Mouse (Mus musculus): ENCODE results near the gene Fastkd5. TPM values are rescaled to one million over a fixed set of nuclear protein-coding genes. Genes with fewer than 3 reads are reported as not detected.
"Not testable (repeated sequence)": the region's sequence is repeated elsewhere in the genome, so short reads cannot be mapped to it uniquely, and the experiment has no call there.

The Fastkd5 gene
- polyA plus RNA-seq (2016; fragmentation: Nextera tagmentation; extraction: Ambion mirVana) = 21.7 and 22.4 TPM in 2 replicates

DNA sequence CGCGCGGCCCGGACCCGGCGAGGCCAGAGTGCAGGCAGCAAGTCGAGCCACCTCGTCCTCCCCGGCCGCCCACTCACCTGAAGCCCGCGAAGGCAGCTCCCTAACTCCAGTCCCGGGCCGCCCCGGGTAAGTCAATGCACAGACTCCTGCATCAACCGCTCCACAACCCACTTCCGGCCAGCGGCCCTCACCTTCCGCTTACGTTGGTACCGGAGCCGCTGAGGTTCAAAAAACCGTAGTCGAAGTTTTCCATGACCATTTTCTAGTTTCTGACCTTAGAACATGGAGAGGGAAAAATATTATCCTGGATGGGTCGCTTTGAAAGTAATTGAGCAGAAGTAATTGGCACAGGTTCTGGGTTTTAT is at the start of gene Fastkd5, which contains the start of gene Ubox5:
Gene Fastkd5 (minus strand): TSS at position 189 of the 365 bp plus-strand sequence.
Gene Ubox5 (minus strand): TSS at position 200 of the 365 bp plus-strand sequence.
- no peaks in the 10 kb centered on the region for H3K9me3 ChIP-seq (replicated peaks)
- peak within 1 kb of the TSS; percentile 92 for H3K27ac ChIP-seq (replicated peaks)
- WGBS = under 1% methylated on average over 25 of the region's 25 CpGs
- H3K36me3 ChIP-seq = peaks cover 37% of the 10 kb centered on the region
- H3K4me3 ChIP-seq = peak within 1 kb of the TSS; percentile 93
- H3K27me3 ChIP-seq (ENCODE audit: low read depth, poor library complexity, severe bottlenecking) = peaks cover 41% of the 10 kb centered on the region
- H3K4me1 ChIP-seq = peaks cover 46% of the 10 kb centered on the region
- peak; percentile 85 for DNase-seq (ENCODE audit: low spot score)

DNA sequence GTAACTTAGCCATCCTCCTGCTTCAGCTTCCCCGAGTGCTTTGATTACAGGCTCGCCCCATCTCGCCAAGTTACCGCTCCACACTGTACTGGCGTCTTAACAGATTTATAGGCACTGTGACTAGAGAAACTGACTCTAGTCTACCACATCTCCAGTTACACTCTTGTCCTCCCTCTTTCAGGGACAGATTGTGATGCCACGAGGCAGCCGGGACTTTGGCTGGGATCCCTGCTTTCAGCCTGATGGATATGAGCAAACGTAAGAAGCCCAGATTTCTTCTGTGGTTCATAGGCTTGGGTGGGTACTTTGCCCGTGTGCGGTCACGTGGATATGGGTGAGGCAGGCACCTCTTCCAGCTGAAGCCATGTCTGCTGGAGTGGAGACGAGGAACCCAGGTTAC is 49.3 kb upstream of the Fastkd5 start:
- Histone ChIP-seq H3K4me1 (no peaks in the 10 kb centered on the region), H3K27ac (replicated peaks) (no peak overlapping the region), H3K4me3 (no peak overlapping the region), H3K36me3 (peaks cover 100% of the 10 kb centered on the region), H3K27me3 (ENCODE audit: low read depth, poor library complexity, severe bottlenecking) (no peaks in the 10 kb centered on the region), H3K9me3 (replicated peaks) (no peaks in the 10 kb centered on the region)
- no peak for DNase-seq (ENCODE audit: low spot score)
- WGBS = 94% methylated on average over 12 of the region's 12 CpGs

DNA sequence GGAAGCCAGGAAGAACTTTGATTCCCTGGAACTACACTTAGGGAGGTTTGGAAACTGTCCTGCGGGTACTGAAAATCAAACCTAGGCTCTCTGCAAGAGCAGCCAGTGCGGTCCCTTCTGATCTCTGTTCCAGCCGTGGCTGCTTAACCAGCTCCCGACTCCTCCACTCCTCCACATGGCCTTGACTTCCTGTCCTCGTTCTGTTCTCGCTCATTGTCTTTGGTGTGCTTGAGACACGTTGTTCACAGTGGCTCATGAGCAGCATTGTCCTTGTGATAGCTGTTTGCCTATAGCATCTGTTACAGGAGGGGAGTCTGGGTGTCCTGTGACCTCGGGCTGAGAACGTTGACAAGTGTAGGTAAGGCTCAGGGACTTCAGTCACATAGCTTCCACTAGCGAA is 47.4 kb upstream of the Fastkd5 start:
- Histone ChIP-seq H3K9me3 (replicated peaks) (no peaks in the 10 kb centered on the region), H3K36me3 (peaks cover 98% of the 10 kb centered on the region), H3K4me3 (no peak overlapping the region), H3K4me1 (no peaks in the 10 kb centered on the region), H3K27me3 (ENCODE audit: low read depth, poor library complexity, severe bottlenecking) (no peaks in the 10 kb centered on the region), H3K27ac (replicated peaks) (no peak overlapping the region)
- 93% methylated on average over 10 of the region's 10 CpGs for WGBS
- no peak for DNase-seq (ENCODE audit: low spot score)

DNA sequence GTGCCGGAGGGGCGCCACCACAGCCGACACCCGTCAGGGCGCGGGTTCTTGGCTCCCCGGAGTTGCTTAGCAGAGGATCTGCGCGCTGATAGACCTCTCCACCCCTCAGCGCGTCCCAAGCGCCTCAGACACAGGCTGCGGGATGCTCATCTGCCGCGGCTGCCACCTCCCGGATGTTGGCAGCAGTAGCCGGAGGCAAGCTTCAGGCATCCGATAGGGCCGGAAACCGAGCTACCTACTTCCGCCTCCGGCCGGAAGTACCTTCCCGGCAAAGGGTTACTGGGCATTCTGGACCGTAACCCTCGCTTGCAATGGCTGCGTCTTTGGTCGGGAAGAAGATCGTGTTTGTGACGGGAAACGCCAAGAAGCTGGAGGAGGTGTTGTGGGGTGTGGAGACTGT is 37.7 kb upstream of the Fastkd5 start, which contains the start of gene Itpa:
Gene Itpa (plus strand): TSS at position 52 of the 400 bp plus-strand sequence.
- peaks cover 46% of the 10 kb centered on the region for H3K4me1 ChIP-seq
- H3K4me3 ChIP-seq = peak within 1 kb of the TSS; percentile 80
- H3K27ac ChIP-seq (replicated peaks) = peak within 1 kb of the TSS; percentile 87
- under 1% methylated on average over 31 of the region's 31 CpGs for WGBS
- H3K27me3 ChIP-seq (ENCODE audit: low read depth, poor library complexity, severe bottlenecking) = no peaks in the 10 kb centered on the region
- H3K36me3 ChIP-seq = peaks cover 27% of the 10 kb centered on the region
- no peaks in the 10 kb centered on the region for H3K9me3 ChIP-seq (replicated peaks)
- peak; percentile 92 for DNase-seq (ENCODE audit: low spot score)

DNA sequence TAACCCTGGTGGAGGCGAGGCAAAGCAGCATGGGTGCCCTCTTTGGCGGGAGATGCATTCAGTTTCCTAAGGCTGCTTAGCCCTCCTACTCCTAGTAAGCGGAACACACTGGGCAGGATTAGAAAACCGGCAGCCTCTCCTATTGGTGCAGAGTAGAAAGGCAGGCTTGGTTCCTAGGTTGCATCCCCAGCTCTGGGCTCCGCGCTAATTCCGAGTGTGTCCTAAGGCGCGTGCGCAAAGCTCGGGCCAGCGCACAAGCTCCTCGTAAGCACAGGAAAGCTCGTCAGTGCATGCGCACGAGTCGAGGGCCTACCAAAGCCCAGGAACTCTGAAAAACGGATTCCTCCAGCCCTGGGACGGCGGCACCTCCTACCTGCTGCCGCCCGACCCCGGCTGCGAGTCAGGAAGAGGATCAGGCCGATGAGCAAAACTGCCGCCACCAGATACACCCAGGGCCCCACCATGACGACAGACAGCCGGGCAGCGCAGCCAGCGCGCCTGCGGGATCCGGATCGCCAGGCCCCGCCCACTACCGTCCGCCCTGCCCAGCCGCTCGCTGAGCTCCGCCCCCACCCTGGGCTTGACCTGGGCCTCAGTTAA is 34.4 kb upstream of the Fastkd5 start, which contains the start of gene Ddrgk1:
Gene Ddrgk1 (minus strand): TSS at position 558 of the 600 bp plus-strand sequence.
- Histone ChIP-seq H3K27ac (replicated peaks) (peak within 1 kb of the TSS; percentile 98), H3K4me3 (peak within 1 kb of the TSS; percentile 71), H3K27me3 (ENCODE audit: low read depth, poor library complexity, severe bottlenecking) (no peaks in the 10 kb centered on the region), H3K4me1 (peaks cover 45% of the 10 kb centered on the region), H3K9me3 (replicated peaks) (no peaks in the 10 kb centered on the region), H3K36me3 (peaks cover 37% of the 10 kb centered on the region)
- WGBS = 0% methylated on average over 40 of the region's 40 CpGs
- peak; percentile 95 for DNase-seq (ENCODE audit: low spot score)

DNA sequence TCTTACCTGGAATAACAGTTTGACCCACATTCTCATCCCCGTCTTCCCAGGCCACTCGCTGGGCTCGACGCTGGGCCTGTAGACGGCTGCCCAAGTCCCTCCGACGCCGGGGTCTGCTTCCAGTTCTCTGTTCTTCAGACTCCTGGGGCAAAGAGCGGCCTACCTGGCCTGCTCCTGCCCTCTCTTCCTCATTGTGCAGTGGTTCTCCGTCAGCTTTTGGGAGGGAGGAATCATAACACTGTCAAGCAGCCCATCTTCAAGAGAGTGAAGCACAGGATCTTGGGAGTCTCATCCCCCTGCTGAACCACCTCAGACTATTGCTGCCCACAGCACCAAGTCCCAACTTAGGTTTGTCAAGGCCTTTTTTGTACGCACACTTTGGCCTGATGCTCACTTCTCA is 33.5 kb upstream of the Fastkd5 start:
- no peaks in the 10 kb centered on the region for H3K27me3 ChIP-seq (ENCODE audit: low read depth, poor library complexity, severe bottlenecking)
- 90% methylated on average over 11 of the region's 11 CpGs for WGBS
- DNase-seq (ENCODE audit: low spot score) = no peak

DNA sequence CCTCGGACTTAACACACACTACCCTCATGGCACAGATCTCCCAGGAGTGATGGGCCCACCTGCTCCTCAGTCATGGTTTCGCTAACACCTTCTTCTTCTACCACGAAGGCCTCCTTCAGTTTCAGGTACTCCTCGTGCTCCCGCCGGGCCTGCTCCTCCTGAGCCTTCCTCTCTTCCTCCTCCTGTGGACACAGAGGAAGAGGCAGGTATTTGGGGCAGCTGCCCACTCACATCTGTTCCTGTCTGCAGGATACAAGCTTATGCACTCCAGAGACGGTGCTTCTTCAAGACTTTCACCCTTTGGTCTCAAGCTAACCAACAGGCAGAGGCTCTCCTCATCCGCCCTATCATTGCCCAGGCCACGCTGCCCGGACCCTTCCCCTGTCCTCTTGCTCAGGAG is 28.7 kb upstream of the Fastkd5 start:
- Histone ChIP-seq H3K9me3 (replicated peaks) (no peaks in the 10 kb centered on the region), H3K27me3 (ENCODE audit: low read depth, poor library complexity, severe bottlenecking) (no peaks in the 10 kb centered on the region), H3K36me3 (peaks cover 93% of the 10 kb centered on the region), H3K27ac (replicated peaks) (no peak overlapping the region), H3K4me1 (peaks cover 15% of the 10 kb centered on the region), H3K4me3 (no peak overlapping the region)
- DNase-seq (ENCODE audit: low spot score) = no peak
- WGBS = 97% methylated on average over 10 of the region's 10 CpGs

More for the DNA sequence above, 33.5 kb upstream of the Fastkd5 start:
- Histone ChIP-seq H3K27ac (replicated peaks) (peak overlapping the region; percentile 98), H3K9me3 (replicated peaks) (no peaks in the 10 kb centered on the region), H3K4me3 (peak overlapping the region; percentile 71), H3K36me3 (peaks cover 45% of the 10 kb centered on the region), H3K4me1 (peaks cover 36% of the 10 kb centered on the region)

DNA sequence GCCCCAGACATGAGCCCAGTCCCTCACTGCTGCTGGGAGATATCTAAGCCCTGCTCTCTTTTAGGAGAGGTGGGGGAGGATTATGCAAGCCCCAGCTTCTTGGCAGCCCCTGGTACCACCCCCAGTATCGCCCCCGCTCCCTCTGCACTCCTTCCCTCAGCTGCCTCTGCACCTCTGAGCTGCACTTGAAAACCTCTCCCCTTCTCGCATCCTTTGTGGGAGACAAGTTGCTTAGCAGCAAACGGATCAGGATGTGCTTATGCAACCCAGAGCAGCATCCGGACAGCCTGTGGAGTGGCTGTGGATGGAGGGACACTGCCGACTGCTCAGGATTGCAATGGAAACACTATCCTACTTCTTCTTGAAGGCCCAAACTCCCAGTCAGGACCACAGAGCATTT is 27.7 kb upstream of the Fastkd5 start:
- Histone ChIP-seq H3K36me3 (peaks cover 100% of the 10 kb centered on the region), H3K4me3 (no peak overlapping the region), H3K4me1 (peaks cover 5% of the 10 kb centered on the region), H3K9me3 (replicated peaks) (no peaks in the 10 kb centered on the region), H3K27me3 (ENCODE audit: low read depth, poor library complexity, severe bottlenecking) (no peaks in the 10 kb centered on the region), H3K27ac (replicated peaks) (no peak overlapping the region)
- WGBS = 85% methylated on average over 6 of the region's 6 CpGs
- DNase-seq (ENCODE audit: low spot score) = no peak

DNA sequence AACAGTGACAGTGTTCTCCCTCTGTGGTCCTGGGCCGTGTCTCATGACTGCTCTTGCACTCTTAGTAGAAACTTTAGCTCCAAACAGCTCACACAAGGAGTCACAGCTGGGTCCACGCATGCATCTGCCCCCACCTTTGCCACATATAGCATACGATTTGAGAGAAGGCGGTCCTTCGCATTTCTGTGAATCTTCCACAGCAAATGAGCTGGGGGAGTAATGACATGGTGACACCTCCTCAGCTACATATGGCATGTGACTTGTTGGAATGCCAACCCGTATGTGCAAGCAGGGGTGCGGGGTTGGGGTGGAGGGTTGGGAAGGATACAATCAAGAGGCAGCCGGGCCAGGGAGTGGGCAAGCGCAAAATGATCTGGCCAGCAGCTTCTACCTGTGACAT is 26.7 kb upstream of the Fastkd5 start:
- no peaks in the 10 kb centered on the region for H3K27me3 ChIP-seq (ENCODE audit: low read depth, poor library complexity, severe bottlenecking)
- H3K4me1 ChIP-seq = no peaks in the 10 kb centered on the region
- peaks cover 95% of the 10 kb centered on the region for H3K36me3 ChIP-seq
- no peak for DNase-seq (ENCODE audit: low spot score)
- H3K4me3 ChIP-seq = no peak overlapping the region
- H3K9me3 ChIP-seq (replicated peaks) = no peaks in the 10 kb centered on the region
- no peak overlapping the region for H3K27ac ChIP-seq (replicated peaks)
- WGBS = 96% methylated on average over 9 of the region's 9 CpGs

DNA sequence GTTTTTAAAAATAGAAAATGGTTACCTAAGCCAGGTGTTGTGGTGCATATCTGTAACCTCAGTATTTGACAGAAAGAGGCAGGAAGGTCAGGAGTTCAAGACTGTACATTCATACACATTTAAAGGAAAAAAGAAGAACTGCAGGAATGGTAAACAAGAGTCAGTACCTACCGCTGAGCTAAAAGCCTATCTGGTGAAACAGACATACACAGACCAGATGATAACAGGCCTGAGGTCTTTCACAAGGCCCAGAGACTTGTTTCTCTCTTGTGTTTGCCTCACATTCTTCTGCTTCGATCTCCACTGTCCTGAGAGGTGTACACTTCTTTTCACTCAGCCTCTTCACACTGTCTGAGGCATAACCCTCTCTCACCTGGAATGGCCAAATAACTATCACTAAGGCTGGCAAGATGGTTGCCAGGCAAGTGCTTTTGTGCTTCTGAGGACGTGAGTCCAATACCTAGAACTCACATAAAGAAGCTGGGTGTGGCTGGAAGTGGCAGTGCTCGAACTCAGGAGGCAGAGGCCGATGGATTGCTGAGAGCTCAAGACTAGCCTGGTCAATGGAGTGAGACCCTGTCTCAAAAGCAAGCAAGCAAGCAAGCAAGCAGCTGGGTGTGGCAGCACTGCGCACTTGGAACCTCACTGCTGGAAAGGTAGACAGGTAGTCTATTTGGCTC is 26.0 kb upstream of the Fastkd5 start:
- H3K27ac ChIP-seq (replicated peaks) = no peak overlapping the region
- 93% methylated on average over 6 of the region's 6 CpGs for WGBS

DNA sequence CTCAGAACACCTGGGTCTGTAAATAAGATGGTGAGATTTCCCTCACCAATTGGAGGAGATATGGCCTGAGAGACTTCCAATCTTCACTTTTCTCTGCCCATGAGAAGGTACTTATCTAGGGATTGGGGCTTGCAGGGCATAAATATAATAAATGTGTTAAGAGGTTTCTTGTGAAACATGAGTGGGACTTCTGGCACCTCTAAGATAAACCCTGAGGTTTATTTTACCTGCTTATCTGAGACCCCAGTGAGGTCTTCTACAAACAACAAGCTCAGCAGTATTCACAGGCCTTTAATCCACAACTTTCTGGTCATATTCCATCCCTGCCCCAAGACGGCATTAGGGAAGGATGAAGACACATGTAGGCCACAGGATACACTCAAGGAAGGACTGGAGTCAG is 23.9 kb upstream of the Fastkd5 start:
- 87% methylated on average over 1 of the region's 1 CpGs for WGBS
- H3K36me3 ChIP-seq = peaks cover 84% of the 10 kb centered on the region
- H3K4me1 ChIP-seq = no peaks in the 10 kb centered on the region
- H3K27me3 ChIP-seq (ENCODE audit: low read depth, poor library complexity, severe bottlenecking) = no peaks in the 10 kb centered on the region
- H3K9me3 ChIP-seq (replicated peaks) = no peaks in the 10 kb centered on the region
- H3K4me3 ChIP-seq = no peak overlapping the region
- H3K27ac ChIP-seq (replicated peaks) = no peak overlapping the region
- no peak for DNase-seq (ENCODE audit: low spot score)

More for the DNA sequence above, 26.0 kb upstream of the Fastkd5 start:
- Histone ChIP-seq H3K4me3 (no peak overlapping the region), H3K27me3 (ENCODE audit: low read depth, poor library complexity, severe bottlenecking) (no peaks in the 10 kb centered on the region), H3K4me1 (no peaks in the 10 kb centered on the region), H3K36me3 (peaks cover 89% of the 10 kb centered on the region), H3K9me3 (replicated peaks) (no peaks in the 10 kb centered on the region)
- no peak for DNase-seq (ENCODE audit: low spot score)

DNA sequence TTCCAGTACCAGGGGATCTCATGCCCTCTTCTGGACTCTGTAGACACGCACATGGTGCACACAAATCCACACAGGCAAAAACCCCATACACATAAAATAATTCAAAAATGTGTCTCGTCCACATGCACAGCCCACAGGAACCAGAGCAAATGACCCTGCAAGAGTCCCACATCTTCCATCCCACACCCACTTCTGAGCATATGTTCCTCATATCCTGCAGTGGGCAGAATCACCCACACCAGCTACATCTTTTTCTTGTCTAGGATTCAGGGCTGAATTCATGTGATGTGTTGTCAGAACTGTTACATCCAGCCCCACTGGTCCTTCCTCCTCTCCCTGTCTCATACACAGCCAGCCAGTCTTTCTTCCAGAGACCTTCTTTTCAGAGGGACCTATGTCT is 23.5 kb upstream of the Fastkd5 start:
- no peak for DNase-seq (ENCODE audit: low spot score)
- no peak overlapping the region for H3K4me3 ChIP-seq
- no peaks in the 10 kb centered on the region for H3K27me3 ChIP-seq (ENCODE audit: low read depth, poor library complexity, severe bottlenecking)
- H3K27ac ChIP-seq (replicated peaks) = no peak overlapping the region
- 95% methylated on average over 2 of the region's 2 CpGs for WGBS
- H3K36me3 ChIP-seq = peaks cover 80% of the 10 kb centered on the region
- H3K9me3 ChIP-seq (replicated peaks) = no peaks in the 10 kb centered on the region
- H3K4me1 ChIP-seq = no peaks in the 10 kb centered on the region

DNA sequence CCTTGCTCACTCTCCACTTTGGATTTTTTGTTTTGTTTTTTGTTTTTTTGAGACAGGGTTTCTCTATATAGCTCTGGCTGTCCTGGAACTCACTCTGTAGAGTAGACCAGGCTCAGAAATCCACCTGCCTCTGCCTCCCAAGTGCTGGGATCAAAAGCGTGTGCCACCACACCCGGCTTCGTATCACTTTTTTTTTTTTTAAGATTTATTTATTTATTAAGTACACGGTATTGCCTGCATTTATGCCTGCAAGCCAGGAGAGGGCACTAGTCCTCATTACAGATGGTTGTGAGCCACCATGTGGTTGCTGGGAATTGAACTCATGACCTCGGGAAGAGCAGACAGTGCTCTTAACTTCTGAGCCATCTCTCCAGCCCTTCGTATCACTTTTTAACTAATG is 19.2 kb upstream of the Fastkd5 start:
- not testable (repeated sequence) for H3K9me3 ChIP-seq (replicated peaks); H3K4me1 ChIP-seq; H3K27me3 ChIP-seq (ENCODE audit: low read depth, poor library complexity, severe bottlenecking); DNase-seq (ENCODE audit: low spot score); H3K4me3 ChIP-seq; H3K27ac ChIP-seq (replicated peaks)
- 85% methylated on average over 6 of the region's 6 CpGs for WGBS
- peaks cover 37% of the 10 kb centered on the region for H3K36me3 ChIP-seq
